Mouse (Mus musculus): ENCODE results near the gene Zbtb48.

Gene Zbtb48

GRCm38 (mm10) chr4:152029087-152029486, 1.6 kb upstream of the Zbtb48 start:
- DNase-seq = peak; percentile 52

- DNase-seq = no peak
These were observed 985 bp upstream of the Zbtb48 start for GRCm38 (mm10) chr4:152028456-152028855.

- DNase-seq = peak; percentile 60 to 72
These were observed 541 bp downstream of the Zbtb48 start for GRCm38 (mm10) chr4:152026751-152027508.

- DNase-seq = no peak
These were observed 2.9 kb downstream of the Zbtb48 start for GRCm38 (mm10) chr4:152024525-152024924.

- no peak for DNase-seq
These were observed 5.0 kb downstream of the Zbtb48 start for GRCm38 (mm10) chr4:152022506-152022905.

- no peak for DNase-seq
These were observed 5.8 kb downstream of the Zbtb48 start for GRCm38 (mm10) chr4:152021568-152022097.

GRCm38 (mm10) chr4:152020024-152020423, 7.4 kb downstream of the Zbtb48 start:
- DNase-seq = no peak

GRCm38 (mm10) chr4:152019073-152019472, 8.4 kb downstream of the Zbtb48 start:
- no peak for DNase-seq

GRCm38 (mm10) chr4:152013036-152013813, 14.2 kb downstream of the Zbtb48 start:
- DNase-seq = no peak

- no peak for DNase-seq
These were observed 15.4 kb downstream of the Zbtb48 start for GRCm38 (mm10) chr4:152012109-152012508.

GRCm38 (mm10) chr4:152011171-152011760, 16.2 kb downstream of the Zbtb48 start:
- no peak for DNase-seq

GRCm38 (mm10) chr4:152010707-152011134, 16.8 kb downstream of the Zbtb48 start:
- peak in 1 of 2 experiments; percentile 41 for DNase-seq

GRCm38 (mm10) chr4:152010091-152010706, 17.3 kb downstream of the Zbtb48 start:
- DNase-seq = peak; percentile 37 to 57

GRCm38 (mm10) chr4:152009076-152010051, 18.1 kb downstream of the Zbtb48 start:
- DNase-seq = no peak

GRCm38 (mm10) chr4:152008622-152009075, 18.8 kb downstream of the Zbtb48 start, which contains the start of gene Klhl21:
Klhl21 (plus strand) TSS chr4:152008803.
- DNase-seq = peak; percentile 95 to 97

- DNase-seq = peak; percentile 39 to 62
These were observed 19.3 kb downstream of the Zbtb48 start for GRCm38 (mm10) chr4:152008148-152008500.

GRCm38 (mm10) chr4:152007481-152008147, 19.9 kb downstream of the Zbtb48 start:
- peak; percentile 59 to 76 for DNase-seq

GRCm38 (mm10) chr4:152006812-152007211, 20.7 kb downstream of the Zbtb48 start:
- DNase-seq = no peak

GRCm38 (mm10) chr4:152006137-152006536, 21.3 kb downstream of the Zbtb48 start:
- no peak for DNase-seq

GRCm38 (mm10) chr4:152002063-152002462, 25.4 kb downstream of the Zbtb48 start:
- DNase-seq = no peak

GRCm38 (mm10) chr4:152001335-152001734, 26.1 kb downstream of the Zbtb48 start:
- no peak for DNase-seq
